Mouse (Mus musculus) frontal cortex, adult (tissue): ENCODE data around the gene Catsperg1.
"Not testable (repeated sequence)": the region's sequence is repeated elsewhere in the genome, so short reads cannot be mapped to it uniquely, and the experiment has no call there.

ENCODE experiments used
- ATAC-seq: cut with Nextera tagmentation; 2 replicates; pipeline ENCODE4 v1.9.2; 2017; ENCODE audit warnings: mild to moderate bottlenecking, moderate library complexity, mixed read lengths; ENCODE audit not compliant: low TSS enrichment

Gene Catsperg1

DNA sequence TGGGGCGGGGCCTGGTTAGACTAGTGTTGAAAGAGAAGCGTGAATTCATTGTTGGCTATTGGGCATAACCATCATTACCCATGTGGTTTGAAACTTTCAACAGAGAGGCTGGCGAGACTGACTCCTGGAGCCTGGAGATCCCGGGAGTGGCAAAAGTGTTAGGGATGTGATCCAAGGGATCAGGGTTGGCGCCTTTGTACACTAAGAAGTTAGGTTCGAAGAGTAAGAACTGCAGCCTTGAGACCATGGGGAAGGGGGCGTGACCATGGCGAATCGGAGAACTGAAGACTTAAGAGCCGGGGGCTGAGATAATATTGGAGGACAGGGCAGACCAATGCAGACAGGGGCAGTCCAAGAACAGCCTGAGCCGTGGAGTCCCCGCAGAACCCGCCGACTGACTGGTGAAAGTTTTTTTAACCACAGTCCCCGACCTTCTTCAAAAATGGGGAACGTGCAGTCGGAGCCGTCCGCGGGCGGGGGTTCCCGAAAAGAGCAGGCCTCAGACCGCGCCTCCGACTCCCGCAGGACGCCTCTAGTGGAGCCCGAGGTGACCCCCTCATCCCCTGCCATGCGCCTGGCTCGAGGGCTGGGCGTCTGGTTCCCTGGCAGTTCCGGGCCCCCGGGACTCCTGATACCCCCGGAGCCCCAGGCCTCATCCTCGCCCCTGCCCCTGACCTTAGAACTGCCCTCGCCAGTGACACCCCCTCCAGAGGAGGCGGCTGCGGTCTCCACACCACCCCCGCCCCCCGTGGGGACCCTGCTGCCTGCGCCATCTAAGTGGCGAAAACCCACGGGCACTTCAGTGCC is 42.9 kb downstream of the Catsperg1 start:
- ATAC-seq, result no peak

DNA sequence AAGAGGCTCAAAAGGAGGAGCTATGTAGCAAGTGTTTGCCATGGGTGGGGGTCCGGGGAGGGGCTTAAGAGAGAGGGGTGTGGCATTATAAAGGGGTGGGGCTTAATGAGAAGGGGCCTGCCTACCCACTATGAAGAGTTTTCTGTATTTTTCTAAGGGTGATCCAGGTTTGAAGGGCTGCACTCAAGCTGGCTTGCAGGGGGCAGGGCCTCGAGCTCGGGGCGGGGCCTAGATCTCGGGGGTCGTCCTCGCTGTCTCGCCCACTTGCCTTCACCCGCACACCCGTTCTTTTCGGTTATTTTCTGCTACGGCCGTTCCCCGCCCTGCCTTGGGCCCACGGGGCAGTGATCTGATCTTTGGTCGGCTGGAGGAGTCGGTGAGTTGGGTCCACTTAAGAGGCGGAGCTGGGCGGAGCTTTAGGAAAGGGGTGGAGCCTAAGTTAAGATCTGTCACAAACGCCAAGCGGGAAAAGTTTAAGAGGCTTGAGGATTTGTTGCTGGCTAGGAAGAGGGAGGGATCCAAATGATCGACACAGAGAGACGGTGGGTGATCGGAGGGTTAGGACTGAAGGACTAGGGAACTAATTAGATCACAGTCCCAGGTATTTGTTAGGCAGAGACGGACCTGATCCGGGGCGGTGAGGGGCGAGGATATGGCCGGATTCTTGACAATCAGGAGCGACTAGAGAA is 43.6 kb downstream of the Catsperg1 start, which contains the start of the genes Ggn and Spred3:
Gene Ggn (plus strand): TSS at position 145 of the 689 bp plus-strand sequence.
Gene Spred3 (minus strand): TSS at position 346 of the 689 bp plus-strand sequence.
- peak; percentile 25; the same call in 1 of the 2 replicates for ATAC-seq

DNA sequence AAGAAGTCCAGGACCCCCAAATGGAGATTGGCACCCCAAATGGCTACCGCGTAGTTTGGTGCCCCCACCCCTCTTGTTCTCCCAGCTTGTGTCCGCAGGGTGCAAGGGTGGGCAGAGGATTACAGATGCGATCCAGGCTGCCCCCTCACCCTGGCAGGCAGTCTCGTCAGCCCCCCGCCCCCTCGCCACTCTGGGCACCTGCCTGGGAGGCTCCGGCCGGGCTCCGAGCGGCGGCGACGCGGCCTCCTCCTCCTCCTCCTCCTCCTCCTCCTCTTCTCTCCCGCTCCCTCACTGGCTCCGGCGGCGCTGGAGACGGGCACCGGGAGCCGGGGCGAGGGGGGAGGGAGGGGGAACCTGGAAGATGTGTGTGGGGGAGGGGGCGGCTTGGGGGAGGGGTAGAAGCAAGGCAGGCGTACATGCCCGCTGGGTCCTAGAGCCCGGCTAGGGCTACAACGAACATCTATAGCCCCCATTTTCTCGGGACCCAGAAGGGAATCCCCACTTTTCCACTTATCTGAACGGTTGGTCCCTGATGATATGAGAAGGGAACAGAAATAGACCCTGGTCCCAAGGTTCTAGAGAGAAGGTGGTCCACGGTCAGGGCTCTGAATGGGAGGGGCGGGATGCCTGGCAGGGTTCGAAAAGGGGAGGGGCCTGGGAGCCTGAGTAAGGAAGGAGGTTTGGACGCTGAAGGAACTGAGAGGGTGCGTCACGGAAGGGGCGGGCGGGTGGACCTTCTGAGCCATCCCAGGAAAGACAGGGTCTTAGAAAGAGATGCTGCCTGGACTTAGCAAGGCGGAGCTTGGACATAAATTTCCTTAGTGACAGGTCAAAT is 44.4 kb downstream of the Catsperg1 start:
- peak; percentile 86 for ATAC-seq

DNA sequence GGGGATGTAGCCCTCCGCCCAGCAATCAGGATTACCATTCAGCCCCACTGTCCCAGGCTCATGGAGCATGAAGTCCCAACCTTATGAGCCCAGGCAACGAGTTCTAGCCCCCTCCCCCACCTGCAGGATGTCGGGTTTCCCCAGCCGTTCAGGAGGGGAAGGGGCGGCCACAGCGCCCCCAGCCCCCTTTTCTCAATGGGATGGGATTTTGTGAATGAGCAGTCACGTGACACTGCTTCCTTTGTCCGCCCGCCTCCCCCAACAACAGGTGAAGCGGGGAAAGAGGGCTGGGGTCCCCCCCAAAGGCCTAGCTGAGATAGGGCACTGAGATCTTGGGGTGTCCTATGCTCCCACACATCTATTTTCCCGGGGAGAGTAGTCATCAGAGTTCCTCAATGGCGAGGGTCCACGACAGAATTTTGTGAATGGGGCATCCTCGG is 45.0 kb downstream of the Catsperg1 start:
- no peak for ATAC-seq

DNA sequence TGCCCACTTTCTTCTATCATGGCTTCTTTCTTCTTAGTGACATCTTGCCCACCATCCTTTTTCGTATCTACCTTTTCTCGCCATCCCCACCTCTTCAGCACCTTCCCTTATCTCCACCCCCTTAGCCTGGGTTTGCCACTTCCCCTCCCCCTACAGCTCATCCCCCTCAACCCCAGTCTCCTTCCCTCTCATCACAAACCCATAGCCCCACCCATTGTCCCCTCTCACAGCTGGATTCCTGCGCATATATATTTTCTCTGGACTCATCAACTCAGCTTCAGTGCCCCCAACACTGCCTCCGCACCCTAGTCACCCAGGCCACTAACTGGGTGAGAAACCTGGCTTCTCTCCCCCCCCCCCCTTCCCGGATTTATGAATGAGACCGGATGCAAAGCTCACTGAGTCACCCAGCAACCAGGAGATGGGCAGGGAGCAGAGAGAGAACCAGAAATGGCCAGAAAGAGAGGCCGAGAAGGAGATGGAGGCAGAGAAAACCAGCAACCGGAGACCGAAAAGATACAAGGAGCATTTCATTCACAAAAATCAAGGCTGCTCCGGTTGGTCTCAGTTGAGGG is 45.6 kb downstream of the Catsperg1 start:
- ATAC-seq, result no peak

DNA sequence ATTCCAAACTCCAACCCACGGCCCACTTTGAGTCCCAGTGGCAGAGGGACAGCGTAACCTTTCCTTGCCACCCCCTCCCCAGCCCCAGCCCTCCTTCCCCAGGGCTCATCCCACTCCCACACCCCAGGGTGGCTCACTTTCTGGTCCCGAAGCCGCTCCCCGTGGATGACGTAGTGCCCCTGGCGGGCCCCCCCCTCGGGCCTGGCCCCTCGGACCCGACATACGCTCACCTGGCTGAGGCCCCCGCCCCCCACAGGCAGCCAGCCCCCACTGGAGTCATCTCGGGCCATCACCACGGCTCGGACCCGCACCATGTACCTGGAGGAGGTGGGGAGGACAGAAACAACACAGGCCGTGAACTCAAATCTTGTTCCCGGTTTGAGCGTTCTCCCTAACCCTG is 46.2 kb downstream of the Catsperg1 start:
- ATAC-seq, result no peak

DNA sequence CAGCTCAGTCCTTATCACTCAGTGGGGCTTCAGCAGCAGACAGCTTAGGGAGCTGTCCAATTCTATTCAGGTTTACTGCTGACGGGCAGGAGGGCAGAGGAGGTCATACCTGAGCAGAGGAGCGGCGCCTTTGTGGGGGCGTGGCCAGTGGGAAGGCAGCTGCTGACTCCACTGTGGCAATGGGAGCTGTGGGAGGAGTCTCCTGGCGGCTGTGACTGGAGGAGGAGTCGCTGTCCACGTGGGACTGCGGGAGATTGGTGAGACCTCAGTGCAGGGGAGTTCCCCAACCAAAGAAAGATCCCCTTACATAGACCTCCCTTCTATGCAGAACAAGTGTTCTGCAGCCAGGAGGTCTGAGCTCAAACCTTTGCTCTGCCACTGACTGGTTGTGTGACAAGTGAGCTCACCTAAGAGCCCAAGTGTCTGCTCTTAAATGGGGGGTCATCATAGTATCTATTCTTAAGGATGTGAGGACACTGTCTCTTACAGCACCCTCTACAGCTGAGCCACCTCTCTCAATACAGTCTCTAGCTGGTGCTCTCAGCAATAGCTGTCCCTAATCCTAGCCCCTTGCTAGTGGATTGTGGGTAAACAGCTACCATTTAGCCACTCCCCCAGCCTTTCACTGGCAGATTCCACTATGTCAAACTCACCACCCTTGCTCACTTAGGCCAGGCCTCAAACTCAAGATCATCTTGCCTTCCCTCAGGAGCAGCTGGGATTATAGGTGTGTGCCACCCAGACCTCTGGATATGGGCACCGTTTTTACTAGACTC is 50.9 kb downstream of the Catsperg1 start:
- ATAC-seq, result no peak

DNA sequence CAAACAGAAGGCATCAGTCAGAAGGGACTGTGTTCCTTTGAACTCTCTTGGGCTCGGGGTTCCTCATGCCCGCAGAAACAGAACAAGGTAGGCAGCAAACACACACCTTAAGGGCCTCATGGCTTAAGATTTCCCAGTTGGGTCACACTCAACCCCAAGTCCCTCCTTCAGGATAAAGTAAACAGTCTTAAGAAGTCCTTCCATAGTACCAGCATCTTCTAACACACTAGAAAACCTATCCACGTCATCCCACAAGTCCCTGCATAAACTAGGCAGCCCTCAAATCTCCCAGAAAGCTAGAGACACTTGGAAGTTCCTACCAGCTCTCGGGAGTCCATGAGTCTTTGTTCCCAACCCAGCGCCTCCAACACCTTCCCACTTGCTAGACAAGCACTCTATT is 51.5 kb downstream of the Catsperg1 start:
- no peak for ATAC-seq

DNA sequence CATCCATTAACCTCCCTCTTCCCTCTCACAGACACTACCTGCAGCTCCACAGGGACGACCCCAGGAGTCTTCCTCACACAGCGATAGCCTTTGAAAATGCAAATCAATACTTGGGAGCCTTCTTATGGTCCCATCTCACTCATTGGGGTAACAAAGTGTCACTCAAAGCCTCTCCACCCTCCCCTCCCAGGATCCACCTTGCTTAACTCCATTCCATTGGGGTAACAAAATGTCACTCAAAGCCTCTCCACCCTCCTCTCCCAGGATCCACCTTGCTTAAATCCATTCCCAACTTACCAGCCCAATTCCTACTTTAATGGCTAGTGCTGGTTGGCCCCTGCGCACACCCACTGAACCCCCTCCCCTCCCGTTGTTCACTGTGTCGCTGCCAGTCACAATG is 55.6 kb downstream of the Catsperg1 start:
- ATAC-seq, result no peak

DNA sequence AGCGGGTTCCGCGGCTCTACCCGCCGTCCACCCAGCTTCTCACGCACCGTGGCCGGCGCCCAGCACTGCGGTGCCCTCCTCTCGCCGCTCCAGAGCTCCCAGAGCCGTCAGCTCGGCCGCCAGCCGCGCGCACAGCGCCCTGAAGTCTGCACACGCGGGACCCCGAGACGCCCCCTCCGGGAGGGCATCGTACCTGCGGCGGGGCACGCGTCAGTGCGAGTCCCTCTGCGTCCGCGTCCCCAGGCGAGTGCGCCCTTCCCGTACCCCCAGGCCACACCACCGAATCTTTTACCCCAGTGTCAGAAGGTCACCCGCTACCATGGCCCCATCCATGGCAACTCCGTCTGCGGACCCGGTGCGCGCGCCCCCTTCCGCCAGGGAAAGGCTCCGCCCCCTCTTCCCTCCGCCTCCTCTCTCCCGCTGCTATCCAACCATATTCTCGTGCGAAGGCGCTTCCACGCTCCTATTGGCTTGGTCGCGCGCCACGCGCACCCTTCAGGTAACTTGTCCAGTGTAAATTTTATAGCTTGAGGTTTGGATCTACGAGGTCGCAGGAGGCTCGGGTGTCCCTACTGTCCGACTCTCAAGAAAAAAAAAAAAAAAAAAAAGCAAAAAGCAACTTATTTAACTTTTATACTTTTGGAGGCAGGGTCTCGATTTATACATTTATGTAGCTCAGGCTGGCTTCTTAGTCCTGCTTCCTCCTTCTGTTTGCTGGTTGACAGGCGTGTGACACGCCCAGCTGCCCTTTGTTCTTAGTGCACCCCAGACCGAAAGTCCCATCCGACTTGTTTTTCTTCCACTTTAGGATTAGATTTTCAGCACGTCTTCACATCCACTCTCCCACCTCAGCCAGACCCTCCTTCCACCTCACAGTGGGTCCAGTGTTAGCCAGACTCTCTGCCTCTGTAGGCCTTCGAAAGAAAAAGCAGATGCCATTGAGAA is 57.7 kb downstream of the Catsperg1 start, which contains the start of gene Fam98c:
Gene Fam98c (minus strand): TSS at position 397 of the 945 bp plus-strand sequence.
- peak; percentile 78 for ATAC-seq

DNA sequence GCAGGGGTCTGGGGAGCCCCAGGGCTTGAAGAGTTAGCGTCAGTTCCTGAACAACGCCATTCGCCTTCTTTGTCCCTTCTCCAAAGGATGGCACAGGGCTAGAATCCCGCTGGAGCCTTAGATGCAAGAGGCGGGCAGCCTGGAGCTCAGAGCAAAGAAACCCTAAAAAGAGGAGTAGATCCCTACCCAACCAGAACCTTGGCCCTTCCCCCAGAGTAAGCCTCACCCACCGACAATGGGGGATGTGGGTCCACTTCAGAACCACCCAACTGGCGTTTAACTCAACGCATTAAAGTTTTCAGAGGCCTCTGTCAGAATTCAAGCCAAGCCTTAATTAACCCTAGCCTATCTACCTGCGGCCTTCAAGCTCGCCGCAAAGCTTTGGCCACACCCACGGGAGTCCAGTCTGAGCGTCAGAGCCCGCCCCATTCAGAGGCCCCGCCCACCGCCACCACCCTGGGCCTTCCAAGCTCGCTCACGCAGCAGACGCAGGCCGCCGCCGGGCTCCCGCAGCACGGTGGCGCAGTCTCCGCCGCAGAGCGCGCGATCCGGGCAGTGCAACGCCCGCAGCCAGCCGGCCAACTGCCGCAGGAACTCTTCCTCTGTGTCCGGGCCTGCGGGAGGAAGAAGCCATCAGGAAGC is 58.5 kb downstream of the Catsperg1 start:
- ATAC-seq, result peak; percentile 88

DNA sequence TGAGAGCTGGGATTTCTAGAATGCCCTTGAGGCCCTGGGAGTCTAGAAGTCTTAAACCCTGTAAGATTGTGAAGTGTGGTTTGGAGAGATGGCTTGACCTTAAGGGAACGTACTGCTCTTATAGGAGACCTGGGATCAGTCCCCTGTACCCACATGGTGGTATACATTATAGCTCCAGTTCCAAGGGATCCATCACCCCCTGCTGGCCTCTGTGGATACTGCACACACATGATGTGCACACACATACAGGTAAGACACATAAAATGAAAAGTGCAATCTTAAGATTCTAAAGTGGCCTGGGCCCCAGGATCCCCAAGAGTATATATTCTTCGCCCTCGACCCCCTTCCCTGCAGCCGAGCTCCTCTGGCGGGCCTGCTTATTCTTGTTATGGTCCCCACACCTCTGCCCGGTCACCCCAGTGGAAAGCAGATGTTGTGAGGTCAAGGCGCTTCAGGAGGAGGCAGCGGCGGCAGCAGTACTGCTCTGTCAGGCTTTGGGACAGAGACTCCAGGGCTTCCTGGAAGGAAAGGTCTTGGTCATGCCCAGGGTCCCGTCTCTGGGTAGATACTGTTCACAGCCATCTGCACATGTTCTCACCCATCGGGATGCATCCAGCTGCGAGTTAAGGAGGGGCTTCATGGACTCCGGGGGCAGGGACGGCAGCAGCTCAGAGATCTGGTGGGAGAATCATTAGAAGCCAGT is 59.7 kb downstream of the Catsperg1 start:
- ATAC-seq, result no peak

DNA sequence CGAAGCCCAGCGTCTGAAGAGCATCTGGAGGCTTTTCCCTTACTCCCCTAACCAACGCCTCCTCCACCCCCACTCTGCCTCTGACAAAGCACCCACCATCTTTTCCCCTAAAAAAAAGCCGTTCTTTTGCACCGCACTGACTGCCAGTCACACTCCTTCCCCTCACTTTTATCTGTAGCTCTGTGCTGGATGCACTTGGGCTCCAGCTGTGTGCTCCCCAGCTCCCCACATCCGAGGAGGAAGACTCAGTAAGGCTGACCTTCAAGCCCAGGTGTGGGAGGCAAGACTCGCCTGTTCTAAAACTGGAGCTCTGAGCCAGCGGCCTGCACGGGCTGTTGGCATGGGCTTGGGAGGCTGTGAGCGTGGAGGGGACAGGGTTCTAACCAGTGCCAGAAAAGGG is 62.3 kb downstream of the Catsperg1 start:
- no peak for ATAC-seq

DNA sequence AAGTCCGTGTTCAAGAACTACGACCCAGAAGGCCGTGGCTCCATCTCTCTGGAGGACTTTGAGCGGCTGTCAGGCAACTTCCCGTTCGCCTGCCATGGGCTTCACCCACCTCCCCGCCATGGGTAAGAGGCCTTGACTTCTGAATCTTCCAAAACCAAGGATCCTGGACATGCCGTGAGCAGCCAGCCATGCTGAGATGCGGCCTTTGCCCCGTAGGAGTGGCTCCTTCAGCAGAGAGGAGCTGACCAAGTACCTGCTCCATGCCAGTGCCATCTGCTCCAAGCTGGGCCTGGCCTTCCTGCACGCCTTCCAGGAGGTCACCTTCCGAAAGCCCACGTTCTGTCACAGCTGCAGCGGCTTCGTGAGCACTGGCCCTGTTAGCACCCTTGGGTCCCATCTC is 65.1 kb downstream of the Catsperg1 start:
- ATAC-seq, result no peak

DNA sequence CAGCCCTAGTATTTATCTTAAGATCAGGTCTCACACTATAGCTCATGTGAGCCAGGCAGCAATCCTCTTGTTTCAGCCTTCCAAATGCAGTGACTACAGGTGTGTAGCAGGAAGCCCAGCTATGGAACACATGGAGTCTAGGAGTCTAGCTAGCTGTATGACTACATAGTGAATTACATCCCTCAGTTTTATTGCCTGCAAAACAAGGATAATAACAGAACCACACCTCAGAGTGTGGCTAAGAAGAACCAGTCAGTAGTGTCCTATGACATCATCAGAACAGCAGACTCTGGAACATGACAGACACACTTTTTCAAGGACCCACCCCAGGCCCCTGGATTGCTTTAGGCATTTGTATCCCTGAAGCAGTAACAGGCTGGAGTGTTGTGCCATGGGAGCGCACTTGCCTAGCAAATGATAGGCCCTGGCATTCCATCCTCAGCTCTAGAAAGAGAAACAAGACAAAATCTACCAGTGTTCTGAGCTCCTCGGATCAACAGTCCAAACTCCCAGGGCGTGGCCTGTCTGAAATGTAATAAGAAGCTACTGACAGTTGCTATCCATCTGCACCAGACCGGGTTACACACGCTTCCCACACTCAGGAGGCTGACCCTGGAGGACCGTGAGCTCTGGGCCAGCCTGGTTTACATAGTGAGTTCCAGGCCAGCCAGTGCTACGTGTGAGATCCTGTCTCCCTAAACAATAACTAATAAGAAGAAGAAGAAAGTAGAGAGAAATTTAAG is 67.0 kb downstream of the Catsperg1 start:
- no peak for ATAC-seq

DNA sequence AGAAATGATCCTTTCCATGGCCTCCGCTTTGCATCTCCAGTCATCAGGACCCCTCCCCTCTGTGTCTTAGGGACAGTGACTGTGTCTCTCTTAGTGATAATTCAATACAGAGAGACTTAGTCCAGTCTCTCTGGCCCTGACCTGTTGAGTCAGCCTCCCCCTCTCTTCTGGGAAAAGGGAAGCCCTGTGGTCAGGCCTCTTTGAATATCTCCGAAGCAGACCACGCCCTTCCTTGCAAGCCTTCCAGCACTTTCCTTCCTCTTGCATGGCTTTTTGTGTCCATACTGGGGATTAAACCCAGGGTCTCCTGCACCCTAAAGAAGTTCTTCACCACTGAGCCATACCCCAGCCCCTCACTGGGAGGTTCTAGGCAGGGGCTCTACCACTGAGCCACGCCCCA is 69.8 kb downstream of the Catsperg1 start:
- no peak for ATAC-seq

DNA sequence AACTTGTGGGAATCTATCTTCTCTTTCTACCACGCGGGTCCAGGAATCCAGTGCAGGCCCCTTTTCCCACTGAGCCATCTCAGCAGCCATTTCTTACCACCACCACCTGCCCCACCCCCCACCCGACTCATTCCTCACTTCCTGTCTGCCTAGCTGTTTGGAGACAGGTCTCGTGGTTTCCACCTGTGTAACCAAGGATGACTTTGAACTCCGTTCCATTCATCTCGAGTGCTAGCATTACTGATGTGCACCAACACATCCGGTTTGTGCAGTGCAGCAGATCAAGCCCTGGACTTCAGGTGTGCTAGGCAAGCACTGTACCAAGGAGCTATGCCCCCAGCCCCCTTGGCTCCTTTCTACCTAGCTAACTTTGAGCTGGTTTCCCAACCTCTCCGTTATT is 72.4 kb downstream of the Catsperg1 start:
- no peak for ATAC-seq

DNA sequence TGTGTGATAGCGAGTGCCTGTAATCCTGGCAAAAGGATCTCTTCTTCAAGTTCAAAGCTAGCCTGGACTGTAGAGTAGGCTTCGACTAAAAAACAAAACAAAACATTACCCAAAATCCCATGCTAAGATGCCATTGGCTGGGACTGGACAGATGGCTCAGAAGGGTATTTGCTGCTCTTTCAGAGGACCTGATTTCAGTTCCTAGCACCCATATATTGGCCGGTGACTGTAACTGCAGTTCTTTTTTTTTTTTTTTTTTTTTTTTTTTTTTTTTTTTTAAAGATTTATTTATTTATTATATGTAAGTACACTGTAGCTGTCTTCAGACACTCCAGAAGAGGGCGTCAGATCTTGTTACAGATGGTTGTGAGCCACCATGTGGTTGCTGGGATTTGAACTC is 74.6 kb downstream of the Catsperg1 start:
- not testable (repeated sequence) for ATAC-seq
